Mouse (Mus musculus) gastrocnemius, postnatal 4 days (tissue): ENCODE data around the gene 1700021F07Rik. TPM values are rescaled to one million over a fixed set of nuclear protein-coding genes. Genes with fewer than 3 reads are reported as not detected.

Source experiments
- DNase-seq, 2 experiments: peaks; one replicate each; pipeline ENCODE4 v3.0.0; 2021 to 2022; ENCODE audit warnings: low spot score in 2 of 2, mixed read lengths in 2 of 2
- long read RNA-seq, 2 experiments: library from polyadenylated mRNA; stranded (forward); transcript quantifications; one replicate each; pipeline ENCODE4 v2.0.0; 2021
- total RNA-seq, 2 experiments: library from RNA; stranded (reverse); gene quantifications; 2 replicates each; pipeline ENCODE4 v1.2.3; 2021

The 1700021F07Rik gene
- total RNA-seq, result not detected
- long read RNA-seq, experiment 1, result 0 reads
- long read RNA-seq, experiment 2, result 0 reads

DNA sequence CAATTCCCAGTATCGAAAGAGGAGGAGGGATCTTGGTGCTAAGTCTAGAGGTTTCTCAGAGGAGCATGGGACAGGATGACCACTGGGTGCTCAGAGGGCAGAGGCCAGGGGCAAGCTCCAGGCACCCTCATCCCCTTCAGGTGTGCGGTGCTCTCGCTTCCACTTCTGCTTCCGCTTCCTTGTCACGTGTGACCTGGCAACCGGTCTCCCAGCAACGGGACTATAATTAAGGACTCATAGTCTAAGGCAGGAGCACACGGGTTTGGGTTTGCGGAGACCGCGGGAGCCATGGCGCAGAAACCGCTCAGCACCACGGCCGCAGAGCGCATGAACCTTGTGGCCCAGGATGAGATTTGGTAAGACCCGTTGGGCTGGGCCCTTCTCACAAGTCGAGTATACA is at the start of gene 1700021F07Rik:
1700021F07Rik (plus strand) TSS at position 211 of the 400 bp plus-strand sequence.
- DNase-seq, result no peak

DNA sequence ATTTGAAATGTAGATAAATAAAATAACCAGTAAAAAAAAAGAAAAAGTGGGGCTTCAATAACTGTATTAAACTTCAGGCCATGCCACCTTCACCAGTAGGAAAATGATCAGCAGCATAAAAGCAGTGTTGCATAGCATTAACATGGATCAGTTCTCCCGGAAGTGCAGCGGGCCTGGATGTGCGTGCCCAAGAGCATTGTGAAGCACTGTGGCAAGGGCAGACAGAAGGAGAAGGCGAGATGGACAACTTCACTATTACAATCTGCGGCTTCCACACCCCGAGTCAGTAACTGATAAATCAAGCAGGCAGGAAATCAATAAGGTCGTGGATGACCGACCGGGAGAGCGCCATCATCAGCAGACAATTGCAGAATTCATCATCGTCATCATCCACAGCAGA is 49.2 kb upstream of the 1700021F07Rik start:
- DNase-seq, result no peak

GRCm38 (mm10) chr2:173479050-173479449 is 43.3 kb upstream of the 1700021F07Rik start:
- DNase-seq, result no peak

DNA sequence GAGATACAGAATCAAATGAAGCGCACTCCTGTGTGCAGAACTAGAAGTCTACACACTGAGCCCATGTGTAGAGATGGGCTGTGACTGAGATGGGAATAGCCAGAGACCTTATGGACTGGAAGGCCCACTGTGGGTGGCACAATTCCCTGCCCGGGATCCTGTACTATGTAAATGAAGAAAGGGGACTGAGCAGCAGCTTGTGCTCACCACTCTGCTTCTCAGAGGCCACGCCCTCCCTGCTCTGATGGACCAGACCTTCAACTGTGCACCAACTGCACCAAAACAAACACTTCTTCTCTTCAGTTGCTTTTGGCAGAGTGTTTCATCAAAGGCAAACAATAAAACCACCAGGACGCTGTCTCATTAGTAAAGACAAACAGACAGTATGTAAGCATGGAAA is 37.9 kb upstream of the 1700021F07Rik start:
- DNase-seq, result no peak

DNA sequence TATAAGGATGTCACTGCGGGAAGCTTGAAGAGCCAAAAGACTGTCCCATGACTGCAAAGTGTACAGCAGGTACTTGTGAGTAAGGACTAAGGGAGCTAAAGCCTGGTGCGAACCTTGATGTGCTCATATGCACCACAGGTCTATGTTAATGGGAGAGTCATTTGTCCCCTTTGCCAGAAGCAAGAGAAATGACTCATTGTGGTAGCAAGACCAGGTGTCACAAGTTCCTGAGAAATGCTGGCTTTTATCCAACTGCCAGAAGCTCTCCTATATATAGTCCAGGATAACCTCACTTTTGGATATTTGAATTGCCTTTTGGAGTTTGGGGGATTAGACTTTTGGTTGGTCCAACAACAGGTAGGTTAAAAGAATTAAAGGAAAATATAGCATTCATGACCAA is 22.8 kb upstream of the 1700021F07Rik start:
- DNase-seq, result no peak

- no peak for DNase-seq
These were observed 8.4 kb upstream of the 1700021F07Rik start for GRCm38 (mm10) chr2:173513977-173514376.

GRCm38 (mm10) chr2:173515186-173515585 is 7.2 kb upstream of the 1700021F07Rik start:
- DNase-seq, result no peak

- no peak for DNase-seq
These were observed 6.1 kb upstream of the 1700021F07Rik start for GRCm38 (mm10) chr2:173516150-173516855.

- no peak for DNase-seq
These were observed 6.1 kb downstream of the 1700021F07Rik start for GRCm38 (mm10) chr2:173528493-173528892.

GRCm38 (mm10) chr2:173532711-173533462 is 10.5 kb downstream of the 1700021F07Rik start:
- no peak for DNase-seq

- DNase-seq, result no peak
These were observed 12.2 kb downstream of the 1700021F07Rik start for GRCm38 (mm10) chr2:173534581-173534980.

- no peak for DNase-seq
These were observed 13.0 kb downstream of the 1700021F07Rik start for GRCm38 (mm10) chr2:173535390-173535789.

GRCm38 (mm10) chr2:173535886-173536285 is 13.5 kb downstream of the 1700021F07Rik start:
- no peak for DNase-seq

GRCm38 (mm10) chr2:173539781-173540180 is 17.4 kb downstream of the 1700021F07Rik start:
- no peak for DNase-seq

- DNase-seq, result no peak
These were observed 19.4 kb downstream of the 1700021F07Rik start for GRCm38 (mm10) chr2:173541748-173542147.

GRCm38 (mm10) chr2:173542716-173543115 is 20.3 kb downstream of the 1700021F07Rik start:
- no peak for DNase-seq

GRCm38 (mm10) chr2:173545992-173546703 is 23.8 kb downstream of the 1700021F07Rik start:
- DNase-seq, result peak; percentile 77

DNA sequence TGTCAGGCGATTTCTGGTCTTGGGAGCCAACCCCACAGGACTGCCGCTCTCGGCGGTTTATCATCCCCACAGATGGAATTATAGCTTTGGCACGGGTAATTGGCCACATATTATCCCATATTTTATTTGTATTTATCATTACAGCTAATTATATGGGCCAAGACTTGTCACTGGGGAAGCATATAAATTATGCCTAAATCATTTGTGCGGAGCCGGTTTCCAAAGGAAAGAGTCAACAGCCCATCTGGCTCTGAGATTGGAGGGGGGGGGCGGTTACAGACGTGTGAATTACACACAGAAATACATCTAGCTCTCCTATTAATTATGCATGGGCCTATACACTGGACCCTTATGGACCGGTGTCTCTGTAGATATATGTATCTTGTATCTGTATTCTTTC is 26.9 kb downstream of the 1700021F07Rik start:
- DNase-seq, result no peak

DNA sequence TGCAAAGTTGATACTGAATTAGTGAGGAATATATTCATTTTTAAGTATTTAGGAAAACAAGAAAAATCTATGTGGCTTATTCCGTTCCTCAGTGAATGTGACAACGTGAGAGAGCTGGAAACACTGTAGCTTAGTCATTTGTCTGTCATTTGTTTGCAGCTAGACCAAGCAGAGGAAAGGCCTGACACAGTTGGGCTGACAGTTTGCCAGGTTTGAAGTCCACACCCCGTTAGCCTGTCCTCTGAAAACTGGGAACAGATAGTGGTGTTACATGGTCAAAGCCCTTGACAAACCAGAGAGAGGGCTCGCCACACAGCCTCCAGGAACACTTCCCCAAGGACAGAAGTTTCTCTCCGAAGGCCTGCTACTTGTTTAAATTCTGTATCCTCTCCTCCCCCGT is 28.3 kb downstream of the 1700021F07Rik start:
- DNase-seq, result no peak

- no peak for DNase-seq
These were observed 31.5 kb downstream of the 1700021F07Rik start for GRCm38 (mm10) chr2:173553863-173554262.

DNA sequence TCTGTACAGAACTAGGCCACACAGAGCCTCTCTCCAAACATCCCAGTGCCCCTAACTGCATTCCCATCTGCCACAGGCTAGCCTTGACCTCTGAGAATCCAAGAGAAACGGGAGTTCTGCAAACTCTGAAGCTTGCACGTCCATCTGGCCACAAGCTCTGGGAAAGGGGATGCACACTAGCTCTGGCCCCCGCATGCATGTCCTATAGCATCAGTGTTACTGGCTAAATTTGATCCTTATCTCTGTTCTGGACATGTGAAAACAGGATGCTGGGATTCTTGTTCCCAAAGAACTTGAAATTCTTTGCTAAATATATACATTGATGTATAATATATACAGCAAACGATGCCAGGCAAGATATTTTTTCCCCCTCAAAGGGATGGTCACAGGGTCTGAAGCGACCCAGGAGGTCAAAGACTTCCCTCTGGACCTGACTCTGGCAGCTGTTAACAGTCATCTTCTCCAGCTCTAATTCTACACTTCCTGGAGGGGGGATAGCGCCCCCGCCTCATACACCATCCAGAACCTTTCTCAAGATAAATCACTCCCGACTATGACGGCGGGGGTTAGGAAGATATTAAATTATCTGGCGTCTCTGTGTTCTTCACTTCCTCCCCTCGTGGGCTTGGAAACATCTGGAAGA is 36.5 kb downstream of the 1700021F07Rik start:
- no peak for DNase-seq
